In genomic region chr8:126965246-126965645, GRCm38 (mm10) we compare ENCODE assay signal across 8 mouse cellular contexts.
"Had no signal": no experiment of that assay in that cellular context is flagged by ENCODE, and none has a peak within 500 bp of the region (broad histone marks: within the 10 kb centered on the region; RNA-seq: fewer than 3 reads in every experiment).

No protein-coding gene starts in this region.

- DNase-seq: left cerebral cortex, postnatal 4 days; lung, adult 18-20 months; lung, postnatal 10 days; lung, postnatal 36 days; retina, postnatal 1 day; right cerebral cortex, postnatal 25 days; spleen, adult 18-20 months; thymus, postnatal 25 days had no signal
